Comparison of ENCODE assay signal across 15 mouse cellular contexts in the genomic region with DNA sequence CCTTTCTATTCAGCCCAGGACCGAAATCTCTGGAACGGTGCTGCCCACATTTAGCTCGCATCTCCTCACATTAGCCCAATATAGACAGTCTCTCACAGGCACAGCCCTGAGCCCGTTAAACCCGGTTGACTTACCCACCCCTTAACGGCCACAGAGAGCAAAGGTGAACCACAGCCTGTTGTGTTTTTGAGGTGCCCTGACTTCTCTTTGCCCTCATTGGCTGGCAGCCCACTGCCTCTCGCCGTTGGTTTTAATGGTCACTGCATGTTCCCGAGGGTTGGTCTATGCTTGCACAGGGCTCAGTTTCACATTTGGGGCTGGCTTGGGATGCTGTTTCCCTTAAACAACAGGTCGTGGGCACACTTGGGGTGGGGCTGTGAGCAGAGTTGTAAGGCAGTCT. TPM values are rescaled to one million over a fixed set of nuclear protein-coding genes. Genes with fewer than 3 reads are reported as not detected.
DNase-seq lines count a peak whose midpoint lies in the region; ATAC-seq and TF ChIP-seq lines count a peak whose summit lies in the region.
"Had no signal": no experiment of that assay in that cellular context is flagged by ENCODE, and none has a peak within 500 bp of the region (broad histone marks: within the 10 kb centered on the region; RNA-seq: fewer than 3 reads in every experiment).

No protein-coding gene starts in this region.

- peak; percentile 87 for DNase-seq in kidney, adult 2 months
- DNase-seq in neural tube, embryonic 10.5 days (ENCODE audit: extremely low spot score, low spot score), result no peak
- no peak for DNase-seq in layer of hippocampus, adult 11-12 months (ENCODE audit: low spot score)

- H3K9me3 ChIP-seq in kidney, embryonic 16.5 days (ENCODE audit: low read length), result no peaks in the 10 kb centered on the region
- H3K9me3 ChIP-seq in neural tube, embryonic 12.5 days, result no peaks in the 10 kb centered on the region
- H3K9me3 ChIP-seq in intestine, embryonic 16.5 days (ENCODE audit: control insufficient read depth, low read length), result no peaks in the 10 kb centered on the region
- H3K9me3 ChIP-seq: embryonic facial prominence, embryonic 13.5 days; heart, embryonic 10.5 days; limb, embryonic 15.5 days; megakaryocyte, embryonic 14.5 days had no signal

- H3K36me3 ChIP-seq in kidney, adult 2 months (ENCODE audit: control insufficient read depth, insufficient read depth, low read length), result no peaks in the 10 kb centered on the region
- no peaks in the 10 kb centered on the region for H3K36me3 ChIP-seq in kidney, embryonic 16.5 days (ENCODE audit: insufficient read depth, low read length)
- no peaks in the 10 kb centered on the region for H3K36me3 ChIP-seq in neural tube, embryonic 12.5 days
- H3K36me3 ChIP-seq in intestine, embryonic 16.5 days (ENCODE audit: control insufficient read depth, insufficient read depth, low read length), result no peaks in the 10 kb centered on the region
- peaks cover 2% of the 10 kb centered on the region; the same call in 1 of the 2 replicates for H3K36me3 ChIP-seq in small intestine, adult 2 months (ENCODE audit: control insufficient read depth, insufficient read depth, low read length)
- H3K36me3 ChIP-seq: embryonic facial prominence, embryonic 13.5 days; heart, embryonic 10.5 days; limb, embryonic 15.5 days had no signal

- WGBS in kidney, adult 2 months, result 35% methylated on average over 10 of the region's 10 CpGs
- 61% methylated on average over 10 of the region's 10 CpGs for WGBS in kidney, embryonic 16.5 days
- WGBS in neural tube, embryonic 12.5 days, result 80% methylated on average over 10 of the region's 10 CpGs
- WGBS in intestine, embryonic 16.5 days, result 66% methylated on average over 10 of the region's 10 CpGs
- WGBS in small intestine, adult 2 months, result 23% methylated on average over 10 of the region's 10 CpGs

- peak overlapping the region; percentile 46; the same call in 1 of the 2 replicates for H3K27ac ChIP-seq in kidney, adult 2 months (ENCODE audit: insufficient read depth, low read depth, low read length)
- H3K27ac ChIP-seq in kidney, embryonic 16.5 days (ENCODE audit: low read length), result no peak overlapping the region
- H3K27ac ChIP-seq in neural tube, embryonic 12.5 days, result no peak overlapping the region
- no peak overlapping the region for H3K27ac ChIP-seq in intestine, embryonic 16.5 days (ENCODE audit: low read length)
- H3K27ac ChIP-seq in small intestine, adult 2 months (ENCODE audit: insufficient read depth, low read depth, low read length), result peak overlapping the region; percentile 79
- H3K27ac ChIP-seq: embryonic facial prominence, embryonic 13.5 days; heart, embryonic 10.5 days; kidney, postnatal 0 days; limb, embryonic 15.5 days had no signal

- ATAC-seq in kidney, embryonic 16.5 days (ENCODE audit: low FRiP score, low TSS enrichment), result no peak
- peak; percentile 29; the same call in 1 of the 2 replicates for ATAC-seq in neural tube, embryonic 12.5 days (ENCODE audit: low FRiP score, low read depth)
- ATAC-seq in intestine, embryonic 16.5 days, result peak; percentile 4

- H3K4me2 ChIP-seq in kidney, embryonic 16.5 days (replicated peaks; ENCODE audit: low read depth, low read length), result no peak overlapping the region
- H3K4me2 ChIP-seq in neural tube, embryonic 12.5 days (replicated peaks), result no peak overlapping the region
- H3K4me2 ChIP-seq in intestine, embryonic 16.5 days (ENCODE audit: low read depth, low read length), result no peak overlapping the region
- H3K4me2 ChIP-seq: embryonic facial prominence, embryonic 13.5 days; limb, embryonic 15.5 days had no signal

- TF ChIP-seq POLR2A in kidney, adult 2 months (IDR thresholded peaks at IDR 0.05; ENCODE audit: low read depth, low read length), result no peak
- no peak for TF ChIP-seq POLR2A in small intestine, adult 2 months (IDR thresholded peaks at IDR 0.05; ENCODE audit: low read depth, low read length)

- H3K4me3 ChIP-seq in kidney, adult 2 months (ENCODE audit: insufficient read depth, low read depth, low read length), result no peak overlapping the region
- no peak overlapping the region for H3K4me3 ChIP-seq in kidney, embryonic 16.5 days (ENCODE audit: low read length)
- no peak overlapping the region for H3K4me3 ChIP-seq in neural tube, embryonic 12.5 days
- H3K4me3 ChIP-seq in intestine, embryonic 16.5 days (ENCODE audit: low read length), result no peak overlapping the region
- peak overlapping the region; percentile 17 for H3K4me3 ChIP-seq in small intestine, adult 2 months (ENCODE audit: low read depth, low read length)
- H3K4me3 ChIP-seq: embryonic facial prominence, embryonic 13.5 days; heart, embryonic 10.5 days; limb, embryonic 15.5 days had no signal

- no peaks in the 10 kb centered on the region for H3K27me3 ChIP-seq in kidney, adult 2 months (replicated peaks; ENCODE audit: control insufficient read depth, insufficient read depth, low read length)
- H3K27me3 ChIP-seq in kidney, embryonic 16.5 days (ENCODE audit: insufficient read depth, low read length), result peaks cover 16% of the 10 kb centered on the region
- H3K27me3 ChIP-seq in neural tube, embryonic 12.5 days (replicated peaks), result peaks cover 34% of the 10 kb centered on the region
- peaks cover 3% of the 10 kb centered on the region for H3K27me3 ChIP-seq in intestine, embryonic 16.5 days (replicated peaks; ENCODE audit: control insufficient read depth, insufficient read depth, low read length)
- H3K27me3 ChIP-seq in small intestine, adult 2 months (ENCODE audit: control insufficient read depth, insufficient read depth, low read length), result no peaks in the 10 kb centered on the region

- no peaks in the 10 kb centered on the region for H3K4me1 ChIP-seq in kidney, adult 2 months (ENCODE audit: control insufficient read depth, insufficient read depth, low read length)
- H3K4me1 ChIP-seq in kidney, embryonic 16.5 days (ENCODE audit: insufficient read depth, low read length), result peaks cover 2% of the 10 kb centered on the region; the same call in 1 of the 2 replicates
- H3K4me1 ChIP-seq in neural tube, embryonic 12.5 days, result no peaks in the 10 kb centered on the region
- peaks cover 4% of the 10 kb centered on the region; the same call in 1 of the 2 replicates for H3K4me1 ChIP-seq in intestine, embryonic 16.5 days (ENCODE audit: control insufficient read depth, insufficient read depth, low read length)
- H3K4me1 ChIP-seq in small intestine, adult 2 months (ENCODE audit: control insufficient read depth, insufficient read depth, insufficient read length, low read length), result peaks cover 24% of the 10 kb centered on the region
- H3K4me1 ChIP-seq: limb, embryonic 15.5 days had no signal

- no peak for TF ChIP-seq CTCF in kidney, adult 2 months (conservative IDR thresholded peaks at IDR 0.05; ENCODE audit: insufficient read depth, insufficient read length, low read depth, low read length)
- TF ChIP-seq CTCF in small intestine, adult 2 months (IDR thresholded peaks at IDR 0.05; ENCODE audit: extremely low read depth, insufficient read length, insufficient replicate concordance, low read depth, low read length), result no peak

- no peak overlapping the region for H3K9ac ChIP-seq in kidney, embryonic 16.5 days (replicated peaks; ENCODE audit: low read length)
- H3K9ac ChIP-seq in neural tube, embryonic 12.5 days, result no peak overlapping the region
- no peak overlapping the region for H3K9ac ChIP-seq in intestine, embryonic 16.5 days (ENCODE audit: low read depth, low read length)
- H3K9ac ChIP-seq: embryonic facial prominence, embryonic 13.5 days; limb, embryonic 15.5 days had no signal

RNA-seq across cellular contexts. Expression of a gene that starts 6.3 kb away (rescaled TPM):
- 0.24 and 0.44 TPM in 2 replicates for polyA plus RNA-seq in kidney, adult 2 months (2012; rRNA removed)
- 1.3 TPM in 2 replicates for polyA plus RNA-seq in kidney, embryonic 16.5 days (2015; fragmentation: Nextera tagmentation; extraction: Ambion mirVana)
- 0.77 and 0.85 TPM in 2 replicates for polyA plus RNA-seq in neural tube, embryonic 12.5 days (2016; fragmentation: Nextera tagmentation; extraction: Ambion mirVana)
- 3.9 and 5.6 TPM in 2 replicates for polyA plus RNA-seq in intestine, embryonic 16.5 days (2015; fragmentation: Nextera tagmentation; extraction: Ambion mirVana)
- 3.5 and 21.3 TPM in 2 replicates for polyA plus RNA-seq in small intestine, adult 2 months (2012; rRNA removed)
- polyA plus RNA-seq: forebrain, embryonic 16.5 days had no signal

RNA-seq across cellular contexts. Expression of a gene that starts 10.5 kb away (rescaled TPM):
- polyA plus RNA-seq in kidney, adult 2 months (2012; rRNA removed), result 17.8 and 19.2 TPM in 2 replicates
- 30.9 TPM in 2 replicates for polyA plus RNA-seq in kidney, embryonic 16.5 days (2015; fragmentation: Nextera tagmentation; extraction: Ambion mirVana)
- polyA plus RNA-seq in neural tube, embryonic 12.5 days (2016; fragmentation: Nextera tagmentation; extraction: Ambion mirVana), result 17.1 and 19.4 TPM in 2 replicates
- polyA plus RNA-seq in intestine, embryonic 16.5 days (2015; fragmentation: Nextera tagmentation; extraction: Ambion mirVana), result 17.2 and 17.9 TPM in 2 replicates
- polyA plus RNA-seq in small intestine, adult 2 months (2012; rRNA removed), result 5.1 and 7.0 TPM in 2 replicates

RNA-seq across cellular contexts. Expression of a gene that starts 29.6 kb away (rescaled TPM):
- 1.4 and 1.5 TPM in 2 replicates for polyA plus RNA-seq in kidney, adult 2 months (2012; rRNA removed)
- polyA plus RNA-seq in kidney, embryonic 16.5 days (2015; fragmentation: Nextera tagmentation; extraction: Ambion mirVana), result 0.87 and 0.92 TPM in 2 replicates
- polyA plus RNA-seq in neural tube, embryonic 12.5 days (2016; fragmentation: Nextera tagmentation; extraction: Ambion mirVana), result not detected in 2 replicates
- polyA plus RNA-seq in intestine, embryonic 16.5 days (2015; fragmentation: Nextera tagmentation; extraction: Ambion mirVana), result 0.09 TPM in 1 of 2 replicates, not detected in the other
- polyA plus RNA-seq in small intestine, adult 2 months (2012; rRNA removed), result 0.18 and 0.53 TPM in 2 replicates
- polyA plus RNA-seq: forebrain, embryonic 16.5 days; heart, embryonic 10.5 days; heart, postnatal 0 days; neural tube, embryonic 11.5 days had no signal

RNA-seq across cellular contexts. Expression of a gene that starts 33.7 kb away (rescaled TPM):
- 0.67 and 0.75 TPM in 2 replicates for polyA plus RNA-seq in kidney, adult 2 months (2012; rRNA removed)
- polyA plus RNA-seq in kidney, embryonic 16.5 days (2015; fragmentation: Nextera tagmentation; extraction: Ambion mirVana), result 1.5 and 1.8 TPM in 2 replicates
- polyA plus RNA-seq in neural tube, embryonic 12.5 days (2016; fragmentation: Nextera tagmentation; extraction: Ambion mirVana), result 0.41 and 0.43 TPM in 2 replicates
- 0.73 and 0.88 TPM in 2 replicates for polyA plus RNA-seq in intestine, embryonic 16.5 days (2015; fragmentation: Nextera tagmentation; extraction: Ambion mirVana)
- polyA plus RNA-seq in small intestine, adult 2 months (2012; rRNA removed), result 0.10 and 0.23 TPM in 2 replicates

Comparison
In these comparisons a context has a peak if more than half of its experiments do, and no peak if none do; other contexts are left out.
1. H3K27ac ChIP-seq: peak in kidney, adult 2 months (single experiment) and small intestine, adult 2 months (single experiment); none in kidney, embryonic 16.5 days (single experiment), neural tube, embryonic 12.5 days (single experiment) and intestine, embryonic 16.5 days (single experiment).